Mouse (Mus musculus) intestine, embryonic 15.5 days (tissue): ENCODE results near the gene Sox5. TPM values are rescaled to one million over a fixed set of nuclear protein-coding genes. Genes with fewer than 3 reads are reported as not detected.

ENCODE experiments used
- ATAC-seq: fragments of 200-750 bp; cut with Nextera tagmentation; 2 replicates; pipeline ENCODE4 v1.8.0; 2017; ENCODE audit warnings: moderate TSS enrichment, moderate library complexity
- H3K27ac ChIP-seq: fragments of 300-500 bp; sonication (generic); 2 replicates; pipeline ENCODE4 v1.5.1; 2015; ENCODE audit warnings: mild to moderate bottlenecking, inconsistent platforms
- H3K27me3 ChIP-seq: fragments of 300-500 bp; sonication (generic); replicated peaks from 2 replicates; pipeline ENCODE4 v1.6.1; 2015; ENCODE audit warnings: inconsistent platforms
- H3K36me3 ChIP-seq: fragments of 300-500 bp; sonication (generic); 2 replicates; pipeline ENCODE4 v1.6.1; 2015; ENCODE audit warnings: inconsistent platforms
- H3K4me1 ChIP-seq: fragments of 300-500 bp; sonication (generic); replicated peaks from 2 replicates; pipeline ENCODE4 v1.6.1; 2015; ENCODE audit warnings: inconsistent platforms
- H3K4me2 ChIP-seq: fragments of 300-500 bp; sonication (generic); replicated peaks from 2 replicates; pipeline ENCODE4 v1.6.1; 2015; ENCODE audit warnings: mild to moderate bottlenecking, inconsistent platforms
- H3K4me3 ChIP-seq: fragments of 300-500 bp; sonication (generic); replicated peaks from 2 replicates; pipeline ENCODE4 v1.5.1; 2015; ENCODE audit warnings: inconsistent platforms
- H3K9ac ChIP-seq: fragments of 300-500 bp; sonication (generic); 2 replicates; pipeline ENCODE4 v1.6.1; 2015; ENCODE audit warnings: inconsistent platforms
- H3K9me3 ChIP-seq: fragments of 300-500 bp; sonication (generic); 2 replicates; pipeline ENCODE4 v1.6.1; 2016; ENCODE audit warnings: inconsistent platforms
- WGBS: fragments of 180-500 bp; shearing (Covaris S2); methylation state at CpG from one replicate; pipeline ENCODE4 v1.1.7; 2015; 5-methylcytosine and 5-hydroxymethylcytosine counted together
- polyA plus RNA-seq: library from polyadenylated mRNA; unstranded; fragments of >200 nt; fragmentation: Nextera tagmentation; extraction: Ambion mirVana; gene quantifications from 2 replicates; pipeline ENCODE4 v1.2.1, GENCODE M21; 2015

Sox5 gene
- polyA plus RNA-seq, 1 experiment from 2014 or later: 12.9 TPM

DNA sequence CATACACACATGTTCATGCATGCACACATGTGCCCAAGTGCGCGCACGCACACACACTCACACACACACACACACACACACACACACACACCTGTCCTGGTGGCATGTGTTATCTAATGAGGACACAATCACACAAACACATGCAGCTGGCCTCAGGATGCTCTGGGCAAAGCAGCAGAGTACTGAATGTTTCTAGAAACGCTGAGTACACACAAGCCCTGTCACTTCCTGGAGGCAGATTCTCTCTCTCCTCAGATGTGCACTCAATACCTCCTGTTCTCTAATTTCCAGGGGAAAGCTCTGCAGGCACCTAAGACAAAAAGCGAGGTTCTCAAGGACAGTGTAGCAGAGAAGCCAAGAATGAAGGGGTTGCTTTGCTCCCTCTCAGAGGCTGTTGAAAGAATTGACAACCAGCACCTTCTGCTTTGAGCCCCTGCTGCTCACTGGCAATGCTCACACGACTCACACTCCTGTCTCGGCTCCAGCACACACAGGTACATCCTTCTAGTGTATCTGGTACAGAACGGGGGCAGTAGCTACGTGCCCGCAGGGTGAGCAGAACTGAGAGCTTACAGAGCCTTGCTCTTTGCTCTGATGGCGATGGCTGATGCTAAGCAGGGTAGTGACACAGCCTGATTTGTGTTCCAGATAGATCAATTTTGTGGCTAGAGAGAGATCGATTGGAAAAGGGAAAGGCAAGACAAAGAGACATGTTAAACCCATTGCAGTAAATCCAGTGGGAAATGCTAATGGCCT is 833.0 kb downstream of the Sox5 start:
- no peak overlapping the region for H3K4me3 ChIP-seq
- no peak for ATAC-seq
- WGBS: 74% methylated on average over 12 of the region's 12 CpGs
- no peaks in the 10 kb centered on the region for H3K27me3 ChIP-seq
- no peak overlapping the region for H3K27ac ChIP-seq
- H3K36me3 ChIP-seq: no peaks in the 10 kb centered on the region
- H3K4me1 ChIP-seq: no peaks in the 10 kb centered on the region
- H3K9ac ChIP-seq: no peak overlapping the region
- no peaks in the 10 kb centered on the region for H3K9me3 ChIP-seq
- H3K4me2 ChIP-seq: no peak overlapping the region

DNA sequence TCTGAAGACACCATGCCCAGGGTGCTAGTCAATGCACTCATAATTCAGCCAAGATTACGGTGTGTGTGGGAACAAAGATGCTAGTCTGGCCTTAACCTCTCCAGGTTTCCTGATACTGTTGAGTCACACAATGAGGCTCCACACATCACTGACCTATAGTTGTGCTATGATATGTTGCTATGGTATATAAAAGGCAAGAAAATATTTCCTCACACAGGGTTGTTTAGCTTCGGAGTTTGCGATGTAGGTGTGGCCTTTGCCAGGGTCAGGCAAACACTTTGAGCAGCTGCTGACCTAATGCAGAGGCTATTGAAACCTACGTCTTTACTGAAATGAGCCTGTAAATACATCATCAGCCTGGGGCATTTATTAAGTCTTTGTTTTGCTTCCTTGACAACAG is 833.7 kb downstream of the Sox5 start:
- Histone ChIP-seq H3K4me3 (no peak overlapping the region), H3K36me3 (no peaks in the 10 kb centered on the region), H3K4me1 (no peaks in the 10 kb centered on the region), H3K9me3 (no peaks in the 10 kb centered on the region), H3K9ac (no peak overlapping the region), H3K27ac (no peak overlapping the region), H3K27me3 (no peaks in the 10 kb centered on the region), H3K4me2 (no peak overlapping the region)
- WGBS: 67% methylated on average over 4 of the region's 4 CpGs
- ATAC-seq: no peak

DNA sequence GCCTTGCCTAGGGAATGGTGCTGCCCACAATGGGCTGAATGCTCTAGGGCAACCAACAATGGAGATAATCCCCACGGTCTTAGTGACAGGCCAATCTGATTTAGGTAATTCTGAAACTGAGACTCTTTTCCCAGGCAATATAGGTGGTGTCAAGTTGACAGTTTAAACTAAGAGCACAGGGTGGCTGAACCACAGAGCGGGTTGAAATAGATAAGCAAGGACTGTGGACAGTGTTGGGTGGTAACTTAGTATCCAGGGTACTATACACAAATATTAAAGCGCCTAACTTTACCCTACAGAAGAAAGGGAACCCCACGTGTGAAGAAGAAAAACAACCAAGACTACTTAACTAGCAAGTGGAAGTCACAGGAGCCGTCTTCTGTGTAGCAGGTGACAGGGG is 838.7 kb downstream of the Sox5 start:
- H3K4me2 ChIP-seq: no peak overlapping the region
- H3K4me3 ChIP-seq: no peak overlapping the region
- H3K9ac ChIP-seq: no peak overlapping the region
- H3K4me1 ChIP-seq: no peaks in the 10 kb centered on the region
- 93% methylated on average over 5 of the region's 5 CpGs for WGBS
- H3K36me3 ChIP-seq: no peaks in the 10 kb centered on the region
- ATAC-seq: no peak
- H3K27ac ChIP-seq: no peak overlapping the region
- no peaks in the 10 kb centered on the region for H3K9me3 ChIP-seq
- no peaks in the 10 kb centered on the region for H3K27me3 ChIP-seq

DNA sequence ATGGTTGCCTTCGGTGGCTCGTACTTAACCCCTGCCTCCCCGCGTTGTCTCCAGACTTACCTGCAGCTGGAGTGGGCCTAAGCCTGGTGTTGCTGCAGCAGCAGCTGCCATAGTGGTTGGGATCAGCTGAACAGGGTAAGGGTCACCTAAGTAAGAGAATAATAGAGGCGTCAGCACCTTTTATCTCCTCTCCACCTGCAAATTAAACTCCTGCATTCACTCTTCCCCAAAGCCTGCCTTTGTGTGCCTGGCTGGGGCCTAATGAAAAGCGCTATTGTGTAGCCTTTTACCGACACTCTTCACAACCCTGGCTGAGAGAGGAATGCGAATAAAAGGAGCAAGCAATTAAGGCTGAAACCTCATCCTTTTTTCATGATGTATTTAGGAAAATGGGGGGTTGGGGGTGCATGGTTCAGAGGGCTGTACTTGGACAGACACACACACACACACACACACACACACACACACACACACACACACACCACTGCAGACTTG is 840.4 kb downstream of the Sox5 start:
- no peaks in the 10 kb centered on the region for H3K36me3 ChIP-seq
- H3K4me3 ChIP-seq: no peak overlapping the region
- no peak overlapping the region for H3K9ac ChIP-seq
- WGBS: 61% methylated on average over 8 of the region's 8 CpGs
- no peaks in the 10 kb centered on the region for H3K9me3 ChIP-seq
- no peaks in the 10 kb centered on the region for H3K4me1 ChIP-seq
- no peak overlapping the region for H3K4me2 ChIP-seq
- no peaks in the 10 kb centered on the region for H3K27me3 ChIP-seq
- ATAC-seq: no peak
- H3K27ac ChIP-seq: no peak overlapping the region

DNA sequence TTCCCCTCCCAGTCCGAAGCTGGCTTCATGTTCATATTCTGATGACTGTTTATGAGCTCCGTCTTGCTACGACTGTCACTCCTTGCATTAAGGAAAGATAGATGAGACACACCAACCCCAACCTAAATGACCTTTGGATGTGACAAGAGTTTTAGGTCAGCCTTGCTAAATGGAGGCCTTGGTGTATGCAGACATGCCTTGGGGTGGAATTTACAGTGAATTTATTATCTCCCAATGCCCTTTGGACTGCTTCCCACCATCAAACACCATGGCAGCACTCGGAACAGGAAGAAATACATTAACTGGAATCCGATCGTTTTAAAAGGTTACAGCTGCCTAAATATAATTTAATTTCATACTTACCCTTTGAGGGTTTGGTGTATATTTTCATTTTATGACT is 858.6 kb downstream of the Sox5 start:
- 38% methylated on average over 6 of the region's 6 CpGs for WGBS
- no peak overlapping the region for H3K9ac ChIP-seq
- H3K4me3 ChIP-seq: no peak overlapping the region
- ATAC-seq: peak; percentile 61
- no peak overlapping the region for H3K4me2 ChIP-seq
- no peaks in the 10 kb centered on the region for H3K36me3 ChIP-seq
- H3K4me1 ChIP-seq: no peaks in the 10 kb centered on the region; the same call in 1 of the 2 replicates
- H3K27ac ChIP-seq: no peak overlapping the region
- H3K9me3 ChIP-seq: no peaks in the 10 kb centered on the region
- no peaks in the 10 kb centered on the region for H3K27me3 ChIP-seq

DNA sequence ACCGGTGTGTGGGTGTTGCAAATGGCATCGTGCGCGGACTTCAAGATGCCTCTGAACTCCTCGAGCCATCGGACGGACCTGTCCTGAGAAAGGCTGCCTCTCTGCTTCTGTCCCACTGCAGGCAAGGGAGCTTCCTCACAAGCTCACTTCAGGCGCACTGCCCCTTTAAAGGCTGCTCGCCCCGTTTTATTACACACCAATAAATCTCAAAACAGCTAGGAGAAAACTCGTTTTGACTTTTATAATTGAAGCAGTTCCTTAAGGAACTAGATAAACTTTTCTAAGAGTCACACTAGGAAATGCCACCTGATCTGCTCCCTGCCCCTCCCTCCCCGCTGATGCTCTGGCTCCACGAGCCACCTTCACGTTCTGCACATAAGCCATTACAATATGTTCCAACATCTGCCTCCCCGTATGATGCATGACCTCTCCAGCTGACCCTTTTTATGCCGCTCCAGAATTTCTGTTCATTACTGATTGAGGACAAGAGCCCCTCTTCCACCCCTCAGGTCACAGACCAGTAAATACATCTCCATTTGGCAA is 863.3 kb downstream of the Sox5 start:
- Histone ChIP-seq H3K27me3 (no peaks in the 10 kb centered on the region), H3K9ac (no peak overlapping the region), H3K4me2 (peak overlapping the region; percentile 22), H3K27ac (no peak overlapping the region), H3K4me3 (no peak overlapping the region), H3K36me3 (no peaks in the 10 kb centered on the region), H3K9me3 (no peaks in the 10 kb centered on the region), H3K4me1 (no peaks in the 10 kb centered on the region; the same call in 1 of the 2 replicates)
- peak; percentile 87 for ATAC-seq
- 27% methylated on average over 16 of the region's 16 CpGs for WGBS

DNA sequence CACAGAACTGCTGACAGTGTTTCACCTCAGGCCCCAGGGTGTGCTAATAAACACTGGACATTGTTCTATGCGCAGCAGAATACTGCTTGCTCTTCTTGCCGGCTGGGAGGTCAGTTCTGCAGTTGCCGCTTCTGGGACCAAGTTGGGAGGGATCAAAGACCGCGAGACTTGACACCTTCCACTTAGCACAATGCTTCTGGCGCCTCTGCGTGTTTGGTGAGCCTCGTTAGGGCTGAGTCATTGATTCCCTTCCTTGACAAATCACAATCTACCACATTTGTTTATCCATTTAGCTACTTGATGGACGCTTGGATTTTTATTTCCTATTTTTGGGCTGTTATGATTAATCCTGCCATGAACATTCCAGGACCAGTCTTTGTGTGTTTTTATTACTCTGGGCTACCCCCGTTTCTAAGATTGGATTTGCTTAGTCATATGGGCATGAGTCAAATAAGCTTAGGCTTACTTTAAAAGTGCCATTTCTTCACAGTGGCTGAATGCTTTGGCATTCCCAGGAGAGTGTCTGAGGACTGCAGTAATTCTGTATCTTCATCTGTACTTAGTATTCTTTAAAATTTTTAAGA is 865.5 kb downstream of the Sox5 start:
- no peak overlapping the region for H3K9ac ChIP-seq
- H3K9me3 ChIP-seq: no peaks in the 10 kb centered on the region
- H3K4me3 ChIP-seq: no peak overlapping the region
- H3K36me3 ChIP-seq: no peaks in the 10 kb centered on the region
- H3K4me1 ChIP-seq: no peaks in the 10 kb centered on the region; the same call in 1 of the 2 replicates
- no peak overlapping the region for H3K27ac ChIP-seq
- WGBS: 56% methylated on average over 10 of the region's 10 CpGs
- H3K27me3 ChIP-seq: no peaks in the 10 kb centered on the region
- ATAC-seq: no peak
- H3K4me2 ChIP-seq: no peak overlapping the region

DNA sequence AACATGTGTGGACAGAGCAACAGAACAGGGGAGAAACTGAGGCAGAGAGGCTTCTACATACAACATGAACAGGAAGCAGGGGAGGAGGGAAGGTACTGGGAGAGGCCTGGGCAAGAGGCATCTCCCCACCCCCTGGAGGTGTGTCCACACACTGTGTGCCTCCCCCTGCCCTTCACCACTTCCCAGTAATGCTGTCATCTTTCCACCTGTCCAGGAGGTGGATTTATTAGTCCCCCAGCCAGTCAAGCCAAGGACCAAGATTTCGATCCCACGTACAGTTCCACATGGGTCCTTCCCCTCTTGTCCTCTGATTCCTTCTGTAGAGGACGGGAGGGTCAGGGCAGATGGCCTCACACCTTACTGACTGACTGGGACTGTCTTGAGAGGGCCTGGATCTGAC is 866.1 kb downstream of the Sox5 start:
- Histone ChIP-seq H3K27me3 (no peaks in the 10 kb centered on the region), H3K27ac (no peak overlapping the region), H3K9ac (no peak overlapping the region), H3K36me3 (no peaks in the 10 kb centered on the region), H3K9me3 (no peaks in the 10 kb centered on the region), H3K4me1 (no peaks in the 10 kb centered on the region; the same call in 1 of the 2 replicates), H3K4me2 (no peak overlapping the region), H3K4me3 (no peak overlapping the region)
- ATAC-seq: no peak
- 90% methylated on average over 3 of the region's 3 CpGs for WGBS

DNA sequence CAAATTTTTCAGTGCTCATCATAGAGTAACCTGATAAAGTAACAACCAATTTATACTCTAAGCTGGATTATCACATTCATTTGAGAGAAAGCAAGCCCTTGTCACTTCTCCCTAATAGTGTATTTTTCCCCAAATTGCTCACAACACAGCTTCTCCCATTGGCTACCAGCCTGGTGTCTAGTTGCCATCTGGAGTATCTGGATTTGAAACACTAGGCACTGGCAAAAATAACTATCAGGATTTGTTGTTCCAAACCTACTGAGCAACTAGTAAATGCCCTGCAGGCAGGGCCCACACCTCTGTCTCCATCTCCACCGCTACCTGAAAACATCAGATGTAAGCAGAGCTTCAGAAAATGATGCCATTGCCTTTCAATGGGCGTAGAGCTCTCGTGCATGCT is 869.5 kb downstream of the Sox5 start:
- H3K4me2 ChIP-seq: no peak overlapping the region
- H3K4me1 ChIP-seq: no peaks in the 10 kb centered on the region
- no peak overlapping the region for H3K4me3 ChIP-seq
- no peaks in the 10 kb centered on the region for H3K36me3 ChIP-seq
- H3K27ac ChIP-seq: no peak overlapping the region
- H3K9ac ChIP-seq: no peak overlapping the region
- no peaks in the 10 kb centered on the region for H3K9me3 ChIP-seq
- no peak for ATAC-seq
- H3K27me3 ChIP-seq: no peaks in the 10 kb centered on the region
- WGBS: 92% methylated on average over 3 of the region's 3 CpGs

DNA sequence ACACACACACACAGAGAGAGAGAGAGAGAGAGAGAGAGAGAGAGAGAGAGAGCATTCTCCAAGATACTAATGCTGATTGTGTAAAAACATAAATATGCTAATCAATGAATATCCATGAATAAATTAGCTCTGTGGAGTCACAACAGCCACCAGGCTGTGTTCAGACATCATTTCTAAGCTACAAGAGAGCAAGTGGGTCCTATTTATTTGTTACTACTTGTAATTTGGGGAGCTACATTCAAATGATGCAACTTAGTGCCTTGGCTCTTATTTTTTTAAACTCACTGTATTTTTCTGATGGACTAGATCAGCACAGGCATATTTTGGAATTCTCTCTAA is 877.1 kb downstream of the Sox5 start:
- ATAC-seq: no peak
- Histone ChIP-seq H3K4me3 (no peak overlapping the region), H3K27me3 (no peaks in the 10 kb centered on the region)

DNA sequence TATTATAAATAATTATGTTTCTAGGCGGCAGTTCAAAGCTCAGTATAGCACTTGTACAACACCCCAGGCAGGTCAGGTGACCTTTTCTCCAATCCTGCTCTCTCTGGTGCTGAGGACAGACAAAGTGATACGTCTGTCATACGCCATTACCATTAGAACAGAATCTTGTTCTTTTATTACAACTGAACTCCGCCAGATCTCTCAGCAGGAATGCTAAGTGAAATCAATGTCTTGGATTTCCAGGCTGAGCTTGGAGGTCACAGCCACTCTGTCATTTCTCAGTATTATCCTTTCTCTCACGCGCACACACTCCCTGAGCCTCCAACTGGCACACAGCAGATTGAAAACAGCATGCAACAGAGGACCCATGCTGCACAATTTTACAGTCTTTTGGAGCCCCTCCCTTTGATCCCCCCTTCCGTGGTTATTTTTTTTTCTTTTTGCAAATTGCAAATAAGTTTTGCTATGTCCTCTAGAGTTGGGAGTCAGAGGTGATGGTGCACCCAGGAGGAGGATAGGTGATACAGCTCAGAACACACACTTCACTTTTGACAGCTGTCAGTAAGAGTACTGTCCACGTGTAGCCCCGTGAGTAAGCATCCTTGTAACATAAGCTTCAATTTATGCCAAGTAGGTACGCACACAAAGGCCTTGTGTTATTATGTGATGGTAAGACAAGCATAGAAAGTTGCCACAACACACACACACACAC is 877.6 kb downstream of the Sox5 start:
- H3K4me2 ChIP-seq: no peak overlapping the region
- ATAC-seq: no peak
- H3K9me3 ChIP-seq: no peaks in the 10 kb centered on the region
- H3K36me3 ChIP-seq: no peaks in the 10 kb centered on the region
- no peak overlapping the region for H3K9ac ChIP-seq
- no peaks in the 10 kb centered on the region for H3K27me3 ChIP-seq
- H3K4me1 ChIP-seq: no peaks in the 10 kb centered on the region
- 78% methylated on average over 10 of the region's 10 CpGs for WGBS
- H3K27ac ChIP-seq: no peak overlapping the region
- no peak overlapping the region for H3K4me3 ChIP-seq

More for the DNA sequence above, 877.1 kb downstream of the Sox5 start:
- Histone ChIP-seq H3K4me2 (no peak overlapping the region), H3K27ac (no peak overlapping the region), H3K4me1 (no peaks in the 10 kb centered on the region), H3K9ac (no peak overlapping the region), H3K36me3 (no peaks in the 10 kb centered on the region), H3K9me3 (no peaks in the 10 kb centered on the region)

DNA sequence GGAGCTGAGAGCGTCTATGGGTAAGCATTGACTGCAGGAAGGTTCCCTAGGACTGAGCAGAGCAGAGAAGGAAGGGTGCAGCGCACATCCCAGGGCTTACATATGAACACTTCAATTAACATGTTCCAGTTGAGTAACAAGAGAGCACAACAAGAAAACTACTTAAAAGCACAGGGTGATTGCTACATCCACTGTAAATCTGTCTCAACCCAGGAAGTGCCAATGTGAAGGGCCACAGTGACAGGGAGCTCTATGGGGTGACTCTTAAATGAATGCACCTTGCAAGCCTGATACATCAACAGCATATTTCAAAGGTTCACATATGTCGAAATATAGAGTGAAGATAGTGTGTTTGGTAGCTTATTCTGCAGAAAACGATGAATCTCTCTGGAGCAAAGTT is 880.9 kb downstream of the Sox5 start:
- H3K27ac ChIP-seq: no peak overlapping the region
- no peaks in the 10 kb centered on the region for H3K36me3 ChIP-seq
- no peak overlapping the region for H3K4me2 ChIP-seq
- 86% methylated on average over 4 of the region's 4 CpGs for WGBS
- no peak overlapping the region for H3K9ac ChIP-seq
- H3K4me3 ChIP-seq: no peak overlapping the region
- H3K9me3 ChIP-seq: no peaks in the 10 kb centered on the region
- H3K27me3 ChIP-seq: no peaks in the 10 kb centered on the region
- ATAC-seq: no peak
- H3K4me1 ChIP-seq: no peaks in the 10 kb centered on the region
